Mouse (Mus musculus) heart, adult 2 months (tissue): ENCODE results near the gene Sugt1.

Experiments used
- CTCF ChIP-seq: fragments of 200-600 bp; IDR thresholded peaks from 2 replicates; pipeline ENCODE4 v1.8.1; 2022; ENCODE audit warnings: antibody characterized with exemption, mild to moderate bottlenecking, moderate library complexity
- POLR2A ChIP-seq: fragments of 200-500 bp; IDR thresholded peaks from 2 replicates; pipeline ENCODE4 v1.6.1; 2011; ENCODE audit warnings: mild to moderate bottlenecking, low read depth, low read length, control low read depth; ENCODE audit not compliant: insufficient read depth

GRCm38 (mm10) chr14:79574361-79574760 is 13.1 kb upstream of the Sugt1 start:
- no peak for TF ChIP-seq CTCF
- no peak for TF ChIP-seq POLR2A
